In the genomic region with DNA sequence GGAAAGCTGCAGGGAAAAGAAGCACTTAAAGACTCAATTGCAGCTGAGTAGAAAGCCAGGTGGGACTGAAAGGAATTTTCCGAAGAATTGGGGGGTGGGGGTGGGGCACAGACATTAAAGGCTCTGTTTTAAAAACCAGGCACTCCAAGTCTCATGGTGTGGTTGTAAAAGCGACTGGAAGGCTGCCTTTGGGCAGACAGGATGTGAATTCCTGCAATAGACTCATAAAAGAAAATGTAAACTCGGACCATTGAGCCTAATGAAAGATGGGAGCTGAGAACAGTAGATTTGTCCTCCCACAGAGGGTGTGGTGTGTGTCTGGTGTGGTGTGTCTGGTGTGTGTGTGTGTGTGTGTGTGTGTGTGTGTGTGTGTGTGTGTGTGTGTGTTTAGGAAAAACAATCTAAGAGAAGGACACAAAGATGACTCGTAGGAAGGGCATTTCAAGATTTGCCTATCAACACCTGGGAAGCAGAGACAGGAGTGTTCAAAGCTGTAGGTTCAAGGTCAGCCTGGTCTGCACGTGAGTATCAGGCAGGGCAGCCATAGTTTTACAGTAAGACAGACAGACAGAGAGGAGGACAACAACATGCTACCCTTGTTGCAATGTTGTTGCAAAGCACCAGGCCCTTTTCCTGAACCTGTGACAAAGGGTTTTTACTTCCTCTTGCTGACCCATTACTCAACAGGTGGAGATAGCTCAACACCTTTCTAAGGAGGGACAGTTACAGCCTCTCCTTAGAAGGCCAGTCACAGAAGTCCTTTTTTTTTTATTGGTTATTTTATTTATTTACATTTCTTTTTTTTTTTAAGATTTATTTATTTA, we compare ENCODE assay signal across 16 mouse cellular contexts. TPM values are rescaled to one million over a fixed set of nuclear protein-coding genes. Genes with fewer than 3 reads are reported as not detected.
A peak's percentile ranks its signal among the peaks of the same experiment; 100 is the strongest.
DNase-seq lines count a peak whose midpoint lies in the region; ATAC-seq and TF ChIP-seq lines count a peak whose summit lies in the region.
"Had no signal": no experiment of that assay in that cellular context is flagged by ENCODE, and none has a peak within 500 bp of the region (broad histone marks: within the 10 kb centered on the region; RNA-seq: fewer than 3 reads in every experiment).

No protein-coding gene starts in this region.

- peak; percentile 19; the same call in 1 of the 2 replicates for ATAC-seq in granulocyte monocyte progenitor cell, adult 5-6 weeks (replicated peaks; ENCODE audit: poor library complexity, severe bottlenecking)
- peak; percentile 64 for ATAC-seq in megakaryocyte, adult 5-6 weeks (ENCODE audit: poor library complexity, severe bottlenecking)
- ATAC-seq: intestine, postnatal 0 days had no signal

- no peak for DNase-seq in testis, postnatal 10 days (ENCODE audit: low spot score)
- no peak for DNase-seq in adrenal gland, adult 8-10 months
- no peak for DNase-seq in MN1 (ENCODE audit: low spot score)
- no peak for DNase-seq in frontal cortex, postnatal 14 days (ENCODE audit: low spot score in 2 of 2)
- DNase-seq: adrenal gland, postnatal 36 days; cerebellum, postnatal 10 days; thymus, postnatal 4 days had no signal

- 33% methylated on average over 5 of the region's 5 CpGs for WGBS in olfactory bulb, adult 2 months

- peaks cover 3% of the 10 kb centered on the region for H3K4me1 ChIP-seq in testis, adult 2 months (ENCODE audit: control insufficient read depth, insufficient read depth, low read length)
- peaks cover 20% of the 10 kb centered on the region for H3K4me1 ChIP-seq in olfactory bulb, adult 2 months (ENCODE audit: control insufficient read depth, insufficient read depth, low read length)

- H3K36me3 ChIP-seq in testis, adult 2 months (ENCODE audit: control insufficient read depth, insufficient read depth, low read length), result no peaks in the 10 kb centered on the region; the same call in 1 of the 2 replicates
- H3K36me3 ChIP-seq: heart, embryonic 12.5 days had no signal

- no peak for TF ChIP-seq POLR2A in testis, adult 2 months (IDR thresholded peaks at IDR 0.05; ENCODE audit: control insufficient read depth, low read depth, low read length)
- no peak for TF ChIP-seq POLR2A in olfactory bulb, adult 2 months (IDR thresholded peaks at IDR 0.05; ENCODE audit: insufficient read depth, low read depth, low read length)

- TF ChIP-seq CTCF in testis, adult 2 months (IDR thresholded peaks at IDR 0.05; ENCODE audit: control insufficient read depth, insufficient read depth, insufficient replicate concordance, low read depth, low read length), result no peak
- no peak for TF ChIP-seq CTCF in olfactory bulb, adult 2 months (IDR thresholded peaks at IDR 0.05; ENCODE audit: insufficient read depth, low read depth, low read length)

- H3K27me3 ChIP-seq in testis, adult 2 months (ENCODE audit: control insufficient read depth, insufficient read depth, low read length), result no peaks in the 10 kb centered on the region
- H3K27me3 ChIP-seq: heart, embryonic 12.5 days had no signal

- H3K4me3 ChIP-seq in testis, adult 2 months (ENCODE audit: control insufficient read depth, low read depth, low read length), result peak overlapping the region; percentile 68
- no peak overlapping the region for H3K4me3 ChIP-seq in olfactory bulb, adult 2 months (ENCODE audit: insufficient read depth, low read depth, low read length)
- H3K4me3 ChIP-seq: heart, embryonic 12.5 days had no signal

- H3K27ac ChIP-seq in testis, adult 2 months (ENCODE audit: control insufficient read depth, insufficient read depth, low read depth, low read length), result peak overlapping the region; percentile 43; the same call in 1 of the 2 replicates
- peak overlapping the region; percentile 50 for H3K27ac ChIP-seq in olfactory bulb, adult 2 months (ENCODE audit: insufficient read depth, low read depth, low read length)

RNA-seq across cellular contexts. Expression of a gene that starts 35.1 kb away (rescaled TPM):
- 703 and 947 TPM in 2 replicates for polyA plus RNA-seq in testis, adult 2 months (2012; rRNA removed)
- total RNA-seq in granulocyte monocyte progenitor cell, adult 5-6 weeks (2014; fragmentation: Nextera tagmentation), result 4.7 and 6.5 TPM in 2 replicates
- 8.4 and 8.8 TPM in 2 replicates for total RNA-seq in granulocyte monocyte progenitor cell, adult 5-6 weeks (2017)
- 44.5 and 48.4 TPM in 2 replicates for total RNA-seq in megakaryocyte, adult 5-6 weeks (2015)
- 51.4 and 63.5 TPM in 2 replicates for total RNA-seq in megakaryocyte, adult 5-6 weeks (2017)
- polyA plus RNA-seq in olfactory bulb, adult 2 months (2012; ENCODE audit: insufficient read depth, insufficient read length, low replicate concordance, missing spikeins), result not detected in 2 replicates
- total RNA-seq in adrenal gland, adult 8-10 months (2022), result 10 to 100 TPM; 10.3 to 17.0 (median 11.7) TPM

RNA-seq across cellular contexts. Expression of a gene that starts 53.4 kb away (rescaled TPM):
- 3.0 and 3.7 TPM in 2 replicates for polyA plus RNA-seq in testis, adult 2 months (2012; rRNA removed)
- 5.2 and 8.1 TPM in 2 replicates for total RNA-seq in granulocyte monocyte progenitor cell, adult 5-6 weeks (2014; fragmentation: Nextera tagmentation)
- 1.6 and 3.5 TPM in 2 replicates for total RNA-seq in granulocyte monocyte progenitor cell, adult 5-6 weeks (2017)
- total RNA-seq in megakaryocyte, adult 5-6 weeks (2015), result 35.6 and 43.1 TPM in 2 replicates
- total RNA-seq in megakaryocyte, adult 5-6 weeks (2017), result 10.2 and 16.1 TPM in 2 replicates
- not detected in 2 replicates for polyA plus RNA-seq in olfactory bulb, adult 2 months (2012; ENCODE audit: insufficient read depth, insufficient read length, low replicate concordance, missing spikeins)
- total RNA-seq in adrenal gland, adult 8-10 months (2022), result 10 to 100 TPM; 18.6 to 24.8 (median 21.6) TPM

RNA-seq across cellular contexts. Expression of a gene that starts 59.1 kb away (rescaled TPM):
- 0.08 and 0.10 TPM in 2 replicates for polyA plus RNA-seq in testis, adult 2 months (2012; rRNA removed)
- not detected in 2 replicates for total RNA-seq in granulocyte monocyte progenitor cell, adult 5-6 weeks (2014; fragmentation: Nextera tagmentation)
- not detected in 2 replicates for total RNA-seq in granulocyte monocyte progenitor cell, adult 5-6 weeks (2017)
- total RNA-seq in megakaryocyte, adult 5-6 weeks (2015), result not detected in 2 replicates
- not detected in 2 replicates for total RNA-seq in megakaryocyte, adult 5-6 weeks (2017)
- not detected in 2 replicates for polyA plus RNA-seq in olfactory bulb, adult 2 months (2012; ENCODE audit: insufficient read depth, insufficient read length, low replicate concordance, missing spikeins)
- total RNA-seq in adrenal gland, adult 8-10 months (2022), result not detected
- total RNA-seq: adrenal gland, postnatal 36 days; layer of hippocampus, postnatal 10 days; MEL had no signal
- polyA plus RNA-seq: liver, embryonic 16.5 days had no signal
